Mouse (Mus musculus) layer of hippocampus, adult 2 months (tissue): ENCODE data around the gene Ireb2. TPM values are rescaled to one million over a fixed set of nuclear protein-coding genes. Genes with fewer than 3 reads are reported as not detected.
"Not testable (repeated sequence)": the region's sequence is repeated elsewhere in the genome, so short reads cannot be mapped to it uniquely, and the experiment has no call there.

Source experiments
- DNase-seq, 2 experiments: peaks; one replicate each; pipeline ENCODE4 v3.0.0; 2022; ENCODE audit warnings: low spot score in 2 of 2
- H3K27ac ChIP-seq: fragments of 200-600 bp; 2 replicates; pipeline ENCODE4 v1.8.1; 2022
- H3K4me3 ChIP-seq: fragments of 200-600 bp; 2 replicates; pipeline ENCODE4 v1.8.1; 2022; ENCODE audit warnings: mild to moderate bottlenecking
- CTCF ChIP-seq: fragments of 200-600 bp; conservative IDR thresholded peaks from 2 replicates; pipeline ENCODE4 v1.8.1; 2022; ENCODE audit warnings: antibody characterized with exemption, mild to moderate bottlenecking, moderate library complexity
- total RNA-seq, 2 experiments: library from RNA; stranded (reverse); gene quantifications; 2 replicates each; pipeline ENCODE4 v1.2.3; 2021

The Ireb2 gene
- total RNA-seq, 2 experiments from 2014 or later = 51.7 to 53.4 TPM

DNA sequence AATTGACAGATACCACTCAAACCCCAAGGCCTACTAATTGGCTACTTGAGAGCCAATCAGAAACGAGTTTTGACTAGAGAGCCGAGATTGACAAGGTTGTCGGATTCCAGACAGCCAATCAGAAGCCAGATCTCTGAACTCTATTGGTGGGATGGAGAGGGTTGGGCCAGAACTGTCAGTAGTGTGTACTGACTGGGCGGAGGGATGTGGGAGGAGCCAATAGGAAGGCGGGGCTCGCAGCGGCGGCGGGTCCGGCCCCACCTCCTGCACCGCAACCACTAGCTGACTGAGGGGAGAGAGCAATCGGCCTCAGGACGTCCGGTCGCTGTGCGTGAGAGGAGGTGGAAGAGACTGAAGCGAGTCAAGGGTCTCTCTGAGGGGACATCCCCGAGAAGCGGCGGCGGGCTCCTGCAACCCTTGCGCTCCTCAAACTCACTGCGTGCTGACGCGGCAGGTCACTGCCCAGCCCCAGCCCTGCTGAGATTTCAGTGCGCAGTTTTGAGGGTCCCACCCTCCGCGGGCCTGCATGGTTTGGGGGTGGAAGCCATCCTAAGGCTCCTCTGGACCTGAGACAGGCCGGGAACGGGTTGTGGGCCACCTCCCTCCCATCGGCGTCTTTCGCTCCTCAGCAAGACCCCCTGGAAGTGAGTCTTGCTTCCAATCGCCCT lies 53.6 kb downstream of the Ireb2 start, which contains the start of gene Hykk:
Gene Hykk (plus strand): TSS at position 274 of the 668 bp plus-strand sequence.
- peak within 1 kb of the TSS; percentile 74 for H3K27ac ChIP-seq
- H3K4me3 ChIP-seq = peak within 1 kb of the TSS; percentile 78
- DNase-seq = peak; percentile 82 to 95
- no peak for TF ChIP-seq CTCF

DNA sequence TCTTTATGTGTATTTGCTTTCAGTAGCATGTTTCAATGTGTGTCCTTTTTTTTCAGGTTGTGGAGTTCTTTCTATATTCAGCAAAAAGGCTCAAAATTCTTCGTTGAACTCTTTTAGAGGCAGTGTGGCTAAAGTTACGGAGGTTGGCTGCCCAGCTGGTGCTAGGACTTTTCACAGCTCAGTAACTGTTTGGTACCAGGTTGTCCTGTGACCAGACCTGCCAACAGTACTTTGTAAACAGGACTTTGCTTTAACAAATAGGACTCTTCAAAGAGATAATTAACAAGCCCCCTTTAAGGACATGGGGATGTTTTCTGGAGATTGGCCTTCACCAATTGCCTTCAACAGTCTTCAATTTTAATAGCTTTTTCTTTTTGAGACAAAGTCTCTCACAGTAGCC lies 54.6 kb downstream of the Ireb2 start:
- Histone ChIP-seq H3K4me3 (no peak overlapping the region), H3K27ac (no peak overlapping the region)
- DNase-seq = no peak
- no peak for TF ChIP-seq CTCF

DNA sequence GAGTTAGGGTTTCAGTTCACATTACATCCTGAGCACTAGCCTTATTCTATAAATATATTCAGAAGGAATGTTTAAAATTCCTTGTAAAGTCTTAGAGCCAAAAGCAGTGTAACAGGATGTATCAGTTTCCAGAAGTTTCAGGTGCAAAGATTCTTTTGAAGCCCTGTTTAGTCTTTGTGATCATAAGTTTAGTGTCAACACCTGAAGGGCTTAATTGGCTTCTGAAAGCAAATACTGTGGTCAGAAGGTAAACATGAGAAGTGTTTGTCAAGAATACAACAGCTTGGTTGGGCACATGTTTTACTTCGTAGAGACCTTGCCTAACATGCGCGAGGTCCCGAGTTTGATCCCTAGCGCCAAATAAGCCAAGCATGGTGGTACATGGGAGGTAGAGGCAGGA lies 55.2 kb downstream of the Ireb2 start:
- H3K27ac ChIP-seq = no peak overlapping the region
- TF ChIP-seq CTCF = no peak
- DNase-seq = no peak
- H3K4me3 ChIP-seq = no peak overlapping the region

DNA sequence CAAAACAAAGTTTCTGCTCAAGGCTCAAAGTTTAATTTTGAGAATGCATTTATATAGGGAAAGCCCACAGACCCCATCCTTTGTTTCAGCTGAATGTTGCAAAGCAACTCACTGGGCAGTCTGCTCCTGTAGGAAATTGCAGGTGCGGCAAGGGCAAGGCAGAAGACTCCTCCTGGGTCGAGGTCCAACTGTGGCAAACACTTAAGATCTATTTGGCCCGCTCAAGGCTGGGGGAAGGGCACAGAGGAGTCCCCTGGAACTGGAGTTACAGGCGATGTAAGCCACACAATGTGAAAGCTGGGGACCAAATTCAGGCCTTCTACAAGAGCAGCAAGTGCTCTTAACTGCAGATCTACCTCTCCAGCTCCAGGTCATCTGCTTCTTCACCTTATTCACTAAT lies 56.4 kb downstream of the Ireb2 start:
- no peak overlapping the region for H3K27ac ChIP-seq
- no peak for DNase-seq
- TF ChIP-seq CTCF = no peak
- no peak overlapping the region for H3K4me3 ChIP-seq

DNA sequence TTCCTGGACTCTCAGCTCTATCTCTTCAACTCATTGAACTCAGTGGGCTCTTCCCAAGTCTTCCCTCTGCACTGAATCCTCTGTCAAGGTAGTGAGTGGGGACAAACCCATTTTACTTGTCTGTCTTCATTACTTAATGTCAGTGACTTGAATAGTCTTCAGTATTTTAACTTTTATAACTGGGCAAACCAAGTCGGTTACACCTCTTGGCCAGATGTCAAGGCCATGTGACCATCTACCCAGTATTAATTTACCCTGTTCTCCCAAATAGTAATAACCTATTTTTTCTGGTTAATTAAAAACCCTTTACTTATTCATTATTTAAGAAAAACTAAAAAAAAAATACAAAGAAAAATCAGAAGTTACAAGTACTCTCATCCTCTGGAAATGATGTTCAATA lies 67.2 kb downstream of the Ireb2 start:
- DNase-seq = no peak
- Histone ChIP-seq H3K4me3 (no peak overlapping the region), H3K27ac (no peak overlapping the region)
- TF ChIP-seq CTCF = no peak

DNA sequence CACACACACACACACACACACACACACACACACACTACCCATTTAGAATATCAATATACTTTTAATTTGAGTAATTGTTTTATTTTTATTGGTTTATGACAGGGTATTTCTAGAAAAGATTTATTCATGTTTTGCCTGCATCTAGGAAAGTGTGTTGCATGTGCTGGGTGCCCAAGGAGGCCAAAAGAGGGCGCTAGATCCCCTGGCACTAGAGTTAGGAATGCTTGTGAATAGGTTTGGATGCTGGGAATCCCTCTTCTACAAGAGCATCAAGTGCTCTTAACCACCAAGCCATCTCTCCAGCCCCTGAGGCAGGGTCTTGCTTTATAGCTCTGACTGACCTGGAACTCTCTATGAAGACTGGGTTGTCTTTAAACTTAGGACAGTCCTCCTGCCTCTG lies 68.2 kb downstream of the Ireb2 start:
- no peak overlapping the region for H3K27ac ChIP-seq
- no peak overlapping the region for H3K4me3 ChIP-seq
- no peak for DNase-seq
- TF ChIP-seq CTCF = peak; percentile 43

DNA sequence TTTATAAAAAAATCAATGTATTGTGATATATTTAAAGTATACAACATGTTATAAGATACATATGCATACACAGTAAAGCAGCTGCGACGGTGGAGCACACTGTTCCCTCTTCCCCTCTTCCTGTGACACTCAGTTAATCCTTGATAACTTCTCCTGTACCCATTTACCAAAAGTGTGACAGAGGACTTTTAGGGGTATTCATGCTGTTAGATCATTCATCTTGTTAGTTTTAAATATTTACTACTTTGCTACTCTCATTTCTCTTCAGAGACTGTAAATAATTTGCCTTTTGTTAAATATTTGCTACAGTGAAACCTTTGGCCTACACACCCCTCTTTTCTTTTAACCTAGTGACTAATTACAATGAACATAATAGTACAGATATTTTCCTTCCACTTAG lies 68.8 kb downstream of the Ireb2 start:
- no peak for DNase-seq
- Histone ChIP-seq H3K4me3 (no peak overlapping the region), H3K27ac (no peak overlapping the region)
- TF ChIP-seq CTCF = no peak

DNA sequence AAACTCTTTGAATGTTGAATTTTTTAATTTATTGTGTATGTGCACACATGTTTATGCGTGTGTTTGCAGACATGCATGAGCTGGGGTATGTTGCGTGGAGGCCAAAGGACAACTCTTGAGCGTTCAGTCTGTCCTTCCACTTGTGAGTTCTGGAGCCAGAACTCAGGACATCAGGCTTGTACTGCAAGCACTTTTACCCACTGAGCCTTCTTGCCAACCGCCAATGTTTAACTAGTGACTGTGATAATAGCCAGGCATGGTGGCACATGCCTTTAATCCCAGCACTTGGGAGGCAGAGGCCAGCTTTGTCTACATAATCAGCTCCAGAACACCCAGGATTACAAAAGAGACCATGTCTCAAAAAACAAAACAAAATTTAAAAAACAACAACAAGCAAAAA lies 78.5 kb downstream of the Ireb2 start:
- no peak for DNase-seq
- Histone ChIP-seq H3K4me3 (no peak overlapping the region), H3K27ac (no peak overlapping the region)
- TF ChIP-seq CTCF = no peak

DNA sequence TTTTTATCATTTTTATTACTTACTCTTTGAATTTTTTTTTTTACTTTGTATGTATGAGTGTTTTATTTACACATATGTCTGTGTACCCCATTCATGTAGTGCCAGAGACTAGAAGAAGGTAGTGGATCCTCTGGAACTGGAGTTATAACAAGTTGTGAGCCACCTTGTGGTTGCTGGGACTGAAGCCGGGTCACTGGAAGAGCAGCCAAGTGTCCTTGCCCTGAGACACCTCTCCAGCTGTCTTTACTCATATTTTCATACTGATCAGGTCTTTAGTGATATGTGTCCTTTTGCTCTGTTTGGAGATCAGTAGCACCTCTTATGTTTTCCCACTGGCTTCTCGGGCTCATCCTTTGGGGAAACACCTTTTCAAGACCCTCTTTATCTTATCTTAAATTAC lies 80.9 kb downstream of the Ireb2 start:
- Histone ChIP-seq H3K4me3 (no peak overlapping the region), H3K27ac (no peak overlapping the region)
- DNase-seq = no peak
- TF ChIP-seq CTCF = no peak

DNA sequence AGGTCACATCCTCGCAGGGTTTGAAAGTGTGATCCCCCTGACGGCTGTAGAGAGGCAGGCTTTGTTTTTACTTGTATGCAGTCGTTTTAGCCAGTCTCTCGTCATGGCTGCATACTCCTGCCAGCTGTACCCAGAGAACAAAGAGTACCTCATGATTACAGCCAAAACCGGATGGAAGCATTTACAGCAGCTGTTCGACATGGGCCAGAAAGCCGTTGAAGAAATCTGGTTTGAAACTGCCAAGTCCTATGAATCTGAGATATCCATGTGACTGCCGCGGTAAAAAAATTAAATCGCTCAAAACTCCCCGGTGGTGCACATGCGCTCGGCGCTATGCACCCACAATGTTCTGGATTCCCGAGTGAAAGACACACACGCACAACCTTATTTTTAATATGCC lies 82.7 kb downstream of the Ireb2 start:
- peak in 1 of 2 experiments; percentile 14 for DNase-seq

DNA sequence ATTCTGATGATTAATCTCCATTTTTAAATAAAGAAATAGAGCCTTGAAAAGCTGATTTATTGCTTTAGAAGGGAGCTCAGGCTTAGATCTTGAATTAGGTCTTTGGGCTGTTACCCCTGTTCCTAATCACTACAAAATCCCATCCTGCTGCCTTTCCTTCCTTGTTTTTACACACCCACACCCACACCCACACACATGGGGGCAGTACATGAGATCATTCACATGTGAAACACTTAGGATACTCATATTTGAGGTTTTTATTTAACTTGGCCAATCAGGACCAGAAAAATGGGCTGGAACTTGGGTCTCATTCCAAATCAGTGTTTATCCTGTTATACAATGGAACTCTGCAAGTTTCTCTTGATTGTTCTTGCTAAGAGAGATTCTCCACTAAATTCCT lies 85.9 kb downstream of the Ireb2 start:
- no peak for TF ChIP-seq CTCF
- Histone ChIP-seq H3K4me3 (no peak overlapping the region), H3K27ac (no peak overlapping the region)

More for the DNA sequence above, 82.7 kb downstream of the Ireb2 start:
- Histone ChIP-seq H3K4me3 (no peak overlapping the region), H3K27ac (peak overlapping the region; percentile 59; the same call in 1 of the 2 replicates)
- TF ChIP-seq CTCF = no peak

DNA sequence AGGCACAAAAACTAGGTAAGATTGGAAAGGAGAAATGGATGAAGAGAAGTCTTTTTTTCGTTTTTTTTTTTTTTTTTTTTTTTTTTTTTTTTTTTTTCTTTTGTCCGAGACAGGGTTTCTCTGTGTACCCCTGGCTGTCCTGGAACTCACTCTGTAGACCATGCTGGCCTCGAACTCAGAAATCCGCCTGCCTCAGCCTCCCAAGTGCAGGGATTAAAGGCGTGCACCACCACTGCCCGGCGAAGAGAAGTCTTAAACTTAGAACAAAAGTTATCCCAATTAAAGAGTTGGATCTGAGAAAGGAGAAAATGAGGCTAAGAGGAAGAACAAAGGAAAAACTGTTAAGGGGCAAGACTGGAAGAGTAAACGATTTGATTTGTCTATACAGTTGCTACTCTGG lies 86.6 kb downstream of the Ireb2 start:
- not testable (repeated sequence) for DNase-seq
- Histone ChIP-seq H3K27ac (peak overlapping the region; percentile 95), H3K4me3 (peak overlapping the region; percentile 83)

More for the DNA sequence above, 85.9 kb downstream of the Ireb2 start:
- no peak for DNase-seq

DNA sequence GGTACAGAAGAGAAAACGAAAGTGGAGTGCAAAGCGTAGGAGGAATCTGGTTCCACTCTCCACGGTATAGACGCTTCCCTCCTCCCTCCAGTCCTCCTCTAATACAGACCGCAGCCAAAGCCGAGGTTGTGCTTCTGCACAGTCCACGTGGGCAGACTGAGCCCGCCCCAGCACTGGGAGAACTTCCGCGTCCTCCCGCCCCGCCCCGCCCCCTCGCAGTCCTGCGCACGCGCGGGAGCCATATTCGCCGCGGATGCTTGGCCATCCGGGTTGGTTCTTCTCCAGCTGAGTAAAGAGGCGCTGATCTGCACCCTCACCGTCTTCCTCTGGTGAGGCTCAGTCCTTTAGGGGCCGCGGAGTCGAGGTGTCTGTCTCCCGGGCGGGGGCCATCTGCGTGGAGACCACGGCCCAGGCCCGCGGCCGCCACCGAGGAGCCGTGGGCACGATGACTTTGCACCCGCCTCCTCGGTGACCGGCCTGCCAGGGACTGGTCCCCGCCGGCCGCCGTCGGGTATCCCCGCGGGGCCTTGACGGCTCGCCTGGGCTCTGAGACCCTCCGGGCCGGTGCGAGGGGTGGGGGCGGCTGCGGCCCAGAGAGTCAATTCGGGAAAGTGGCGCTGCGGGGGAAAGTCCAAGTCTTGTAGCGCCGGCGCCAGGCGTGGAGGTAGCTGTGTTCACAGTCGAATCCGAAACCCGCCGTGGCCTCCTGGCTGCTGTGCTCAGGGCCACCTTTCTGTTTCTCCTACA lies 87.2 kb downstream of the Ireb2 start, which contains the start of the genes Psma4 and AY074887:
Gene Psma4 (plus strand): TSS at position 216 of the 747 bp plus-strand sequence.
Gene AY074887 (minus strand): TSS at position 424 of the 747 bp plus-strand sequence.
- no peak for TF ChIP-seq CTCF
- peak within 1 kb of the TSS; percentile 95 for H3K27ac ChIP-seq
- peak; percentile 85 to 86 for DNase-seq
- H3K4me3 ChIP-seq = peak within 1 kb of the TSS; percentile 83

DNA sequence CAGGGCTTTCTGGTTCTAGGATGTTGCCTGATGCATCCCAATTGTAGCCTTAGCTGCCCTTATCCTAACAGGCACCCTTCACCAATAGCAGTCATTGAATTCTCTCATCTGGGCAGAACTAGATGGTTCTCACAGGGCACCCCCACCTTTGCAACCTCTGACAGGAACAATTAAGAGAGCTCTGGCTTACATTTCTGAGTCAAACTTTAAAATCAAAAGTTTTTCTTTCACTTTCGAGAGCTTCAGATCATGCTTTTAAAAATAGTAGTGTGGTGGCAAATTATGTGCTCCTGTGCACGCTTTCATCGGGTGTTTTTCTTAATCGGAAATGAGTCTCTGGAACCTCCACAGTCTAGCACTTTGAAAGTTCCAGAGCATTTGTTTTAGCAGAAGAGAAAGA lies 97.5 kb downstream of the Ireb2 start:
- Histone ChIP-seq H3K27ac (no peak overlapping the region), H3K4me3 (no peak overlapping the region)
- DNase-seq = no peak
- TF ChIP-seq CTCF = no peak

Other genes with a start within 250 kb of the Ireb2 start
- gene Acsbg1, start 201.9 kb upstream of the Ireb2 start, total RNA-seq = 100 to 1,000 TPM; 106 to 111 TPM
- gene Dnaja4, start 164.9 kb upstream of the Ireb2 start, total RNA-seq = 10 to 100 TPM; 44.9 to 48.0 TPM
- 10 to 100 TPM; 60.2 to 63.6 TPM for gene Wdr61, start 129.3 kb upstream of the Ireb2 start, total RNA-seq
- under 1 TPM in 1 of 2 experiments, not detected in 1; 0.93 TPM for gene Crabp1, start 99.0 kb upstream of the Ireb2 start, total RNA-seq
- 1 to 10 TPM; 3.0 to 3.1 TPM for gene Hykk, start 53.5 kb downstream of the Ireb2 start, total RNA-seq
- 100 to 1,000 TPM; 127 to 136 TPM for gene Psma4, start 87.0 kb downstream of the Ireb2 start, total RNA-seq
- not detected for gene AY074887, start 87.2 kb downstream of the Ireb2 start, total RNA-seq
- gene Chrna5, start 117.1 kb downstream of the Ireb2 start, total RNA-seq = 1 to 10 TPM; 7.4 to 7.8 TPM
- gene Chrna3, start 162.8 kb downstream of the Ireb2 start, total RNA-seq = under 1 TPM; 0.17 to 0.18 TPM
- gene Chrnb4, start 185.0 kb downstream of the Ireb2 start, total RNA-seq = under 1 TPM in 1 of 2 experiments, not detected in 1; 0.10 TPM